Mouse (Mus musculus) liver, adult 2 months (tissue): ENCODE data around the gene Mocs3. TPM values are rescaled to one million over a fixed set of nuclear protein-coding genes. Genes with fewer than 3 reads are reported as not detected.

Experiments used
- DNase-seq: peaks from one replicate; pipeline ENCODE4 v3.0.0-alpha.2; 2011; ENCODE audit warnings: low read depth, low spot score; ENCODE audit errors: extremely low read depth
- H3K27ac ChIP-seq: fragments of 200-500 bp; replicated peaks from 2 replicates; pipeline ENCODE4 v1.5.1; 2012; ENCODE audit warnings: low read depth, mild to moderate bottlenecking, control low read depth, inconsistent platforms, low read length; ENCODE audit not compliant: insufficient read depth
- H3K27me3 ChIP-seq: fragments of 200-500 bp; 2 replicates; pipeline ENCODE4 v1.6.1; 2012; ENCODE audit warnings: mild to moderate bottlenecking, moderate library complexity, low read length, inconsistent platforms; ENCODE audit not compliant: control insufficient read depth, insufficient read depth
- H3K36me3 ChIP-seq: fragments of 200-500 bp; 2 replicates; pipeline ENCODE4 v1.6.1; 2012; ENCODE audit warnings: low read length, inconsistent platforms; ENCODE audit not compliant: control insufficient read depth, insufficient read depth
- H3K4me1 ChIP-seq: fragments of 200-500 bp; 2 replicates; pipeline ENCODE4 v1.6.1; 2011; ENCODE audit warnings: low read length; ENCODE audit not compliant: control insufficient read depth, insufficient read depth
- H3K4me3 ChIP-seq: fragments of 200-500 bp; 2 replicates; pipeline ENCODE4 v1.5.1; 2011; ENCODE audit warnings: low read depth, mild to moderate bottlenecking, control low read depth, low read length, moderate library complexity; ENCODE audit not compliant: insufficient read depth
- H3K79me2 ChIP-seq: fragments of 200-500 bp; 2 replicates; pipeline ENCODE4 v1.6.1; 2012; ENCODE audit warnings: inconsistent platforms, mild to moderate bottlenecking, low read length, moderate library complexity; ENCODE audit not compliant: control insufficient read depth, insufficient read depth
- H3K9ac ChIP-seq: fragments of 200-500 bp; 2 replicates; pipeline ENCODE4 v1.6.1; 2012; ENCODE audit warnings: low read depth, mild to moderate bottlenecking, control low read depth, inconsistent platforms, low read length
- CTCF ChIP-seq: fragments of 200-500 bp; IDR thresholded peaks from 2 replicates; pipeline ENCODE4 v1.5.1; 2011; ENCODE audit warnings: low read depth, low read length, control low read depth
- POLR2A ChIP-seq: fragments of 200-500 bp; IDR thresholded peaks from 2 replicates; pipeline ENCODE4 v1.6.1; 2011; ENCODE audit warnings: low read length, control low read depth; ENCODE audit not compliant: insufficient read depth; ENCODE audit errors: extremely low read depth
- WGBS: fragments of 180-500 bp; shearing (Covaris S2); methylation state at CpG from one replicate; pipeline ENCODE4 v1.1.7; 2018; 5-methylcytosine and 5-hydroxymethylcytosine counted together
- polyA plus RNA-seq: library from polyadenylated mRNA; depleted of rRNA; stranded (reverse); fragments of >200 nt; gene quantifications from 2 replicates; pipeline ENCODE4 v1.2.3, GENCODE M21; 2012
- total RNA-seq: library from RNA; depleted of rRNA; stranded (reverse); fragments of >200 nt; gene quantifications from 2 replicates; pipeline ENCODE4 v1.2.3, GENCODE M21; 2014

Gene Mocs3
- total and polyA plus RNA-seq, 2 experiments: 5.9 to 16.8 TPM

DNA sequence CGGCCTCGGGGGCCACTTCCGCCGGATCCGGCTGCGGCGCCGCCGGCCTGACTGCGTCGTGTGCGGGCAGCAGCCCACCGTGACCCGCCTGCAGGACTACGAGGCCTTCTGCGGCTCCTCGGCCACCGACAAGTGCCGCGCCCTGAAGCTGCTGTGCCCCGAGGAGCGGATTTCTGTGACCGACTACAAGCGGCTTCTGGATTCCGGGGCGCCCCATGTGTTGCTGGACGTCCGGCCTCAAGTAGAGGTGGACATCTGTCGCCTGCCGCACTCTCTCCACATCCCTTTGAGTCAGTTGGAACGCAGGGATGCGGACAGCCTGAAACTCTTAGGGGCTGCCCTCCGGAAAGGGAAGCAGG is 1.0 kb downstream of the Mocs3 start:
- Histone ChIP-seq H3K36me3 (peaks cover 6% of the 10 kb centered on the region; the same call in 1 of the 2 replicates), H3K27me3 (no peaks in the 10 kb centered on the region)
- 61% methylated on average over 33 of the region's 33 CpGs for WGBS

DNA sequence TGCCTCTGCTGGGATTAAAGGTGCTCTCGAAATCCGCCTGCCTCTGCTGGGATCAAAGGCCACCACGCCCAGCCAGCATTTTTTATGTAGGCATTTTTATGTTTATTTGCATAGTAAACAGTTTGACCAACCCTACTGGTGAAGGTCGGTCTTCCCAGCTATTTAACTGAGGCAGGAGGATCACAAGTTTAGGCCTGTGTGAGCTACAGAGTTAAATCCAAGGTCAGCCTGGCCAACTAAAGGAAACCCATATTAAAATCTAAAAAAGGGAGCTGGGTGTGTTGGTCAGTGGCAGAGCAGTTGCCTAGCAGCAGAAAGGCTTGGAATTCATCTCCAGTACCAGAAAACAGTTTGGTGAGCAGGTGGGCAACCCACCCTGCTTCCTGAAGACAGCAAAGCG is 2.9 kb downstream of the Mocs3 start:
- TF ChIP-seq POLR2A (no peak), CTCF (no peak)
- Histone ChIP-seq H3K4me1 (peaks cover 15% of the 10 kb centered on the region), H3K27me3 (no peaks in the 10 kb centered on the region), H3K79me2 (peaks cover 28% of the 10 kb centered on the region), H3K9ac (no peak overlapping the region), H3K4me3 (no peak overlapping the region), H3K27ac (no peak overlapping the region), H3K36me3 (no peaks in the 10 kb centered on the region)
- no peak for DNase-seq
- WGBS: 70% methylated on average over 5 of the region's 5 CpGs

More for the DNA sequence above, 1.0 kb downstream of the Mocs3 start:
- H3K27ac ChIP-seq: no peak overlapping the region
- peak overlapping the region; percentile 92 for H3K9ac ChIP-seq
- H3K4me3 ChIP-seq: peak overlapping the region; percentile 94
- H3K79me2 ChIP-seq: peaks cover 36% of the 10 kb centered on the region
- TF ChIP-seq POLR2A: no peak
- no peak for TF ChIP-seq CTCF
- H3K4me1 ChIP-seq: peaks cover 15% of the 10 kb centered on the region
- DNase-seq: no peak

DNA sequence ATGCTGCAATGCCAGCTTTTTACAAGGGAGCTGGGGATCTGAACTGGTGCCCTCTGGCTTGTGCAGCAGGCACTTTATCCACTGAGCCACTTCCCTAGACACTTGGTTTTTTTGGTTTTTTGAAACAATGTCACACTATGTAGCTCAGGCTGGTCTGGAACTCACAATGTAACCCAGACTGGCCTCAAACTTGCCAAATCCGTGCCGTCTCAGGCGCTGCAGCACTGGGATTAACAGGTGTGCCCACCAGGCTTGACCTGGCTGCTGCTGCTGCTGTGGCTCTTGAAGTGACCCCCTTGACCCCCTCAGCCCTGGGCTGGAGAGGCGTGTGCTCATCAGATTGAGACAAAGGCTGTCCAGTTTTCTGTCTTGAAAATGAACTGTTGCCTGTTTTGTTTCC is 7.9 kb downstream of the Mocs3 start:
- TF ChIP-seq POLR2A (no peak), CTCF (no peak)
- no peaks in the 10 kb centered on the region for H3K4me1 ChIP-seq
- WGBS: 88% methylated on average over 4 of the region's 4 CpGs
- no peaks in the 10 kb centered on the region for H3K79me2 ChIP-seq
- H3K36me3 ChIP-seq: no peaks in the 10 kb centered on the region
- no peak overlapping the region for H3K4me3 ChIP-seq
- no peak overlapping the region for H3K27ac ChIP-seq
- no peak overlapping the region for H3K9ac ChIP-seq
- H3K27me3 ChIP-seq: no peaks in the 10 kb centered on the region
- no peak for DNase-seq

DNA sequence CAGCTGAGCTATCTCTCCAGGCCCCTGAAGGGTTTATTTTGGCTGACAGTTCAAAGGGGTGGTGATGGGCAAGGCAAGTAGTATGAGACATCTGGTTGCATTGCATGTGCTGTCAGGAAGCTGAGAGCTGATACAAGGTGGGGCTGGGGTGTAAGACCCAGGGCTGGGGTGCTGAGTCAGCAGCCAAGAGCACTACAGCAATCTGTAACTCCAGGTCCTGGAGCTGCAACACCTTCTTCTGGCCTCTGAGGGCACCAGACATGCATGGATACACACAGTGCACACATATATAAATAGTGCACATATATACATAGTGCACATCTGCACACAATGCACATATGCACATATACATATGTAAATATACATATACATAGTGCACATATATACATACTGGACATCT is 12.4 kb downstream of the Mocs3 start:
- Histone ChIP-seq H3K79me2 (no peaks in the 10 kb centered on the region), H3K4me1 (no peaks in the 10 kb centered on the region), H3K27ac (no peak overlapping the region), H3K4me3 (no peak overlapping the region), H3K27me3 (no peaks in the 10 kb centered on the region), H3K36me3 (no peaks in the 10 kb centered on the region), H3K9ac (no peak overlapping the region)
- TF ChIP-seq POLR2A (no peak), CTCF (no peak)
- no peak for DNase-seq

DNA sequence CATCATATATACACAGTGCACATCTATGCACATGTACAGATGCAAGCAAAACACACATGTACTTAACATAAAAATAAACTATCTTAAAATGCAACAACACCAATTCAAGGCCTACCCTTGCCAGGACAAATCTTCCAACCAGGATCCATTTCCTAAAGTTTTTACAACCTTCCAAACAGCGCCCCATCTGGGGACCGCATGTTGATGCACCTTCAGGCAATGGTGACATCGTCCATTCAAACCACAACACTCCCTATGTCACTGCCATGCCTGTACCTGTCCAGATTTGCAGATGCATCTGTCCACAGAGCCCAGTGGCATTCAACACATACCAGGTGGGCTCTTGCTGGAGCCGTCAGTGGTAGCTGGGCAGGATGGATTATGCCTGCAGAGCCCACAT is 12.9 kb downstream of the Mocs3 start:
- Histone ChIP-seq H3K4me3 (no peak overlapping the region), H3K4me1 (no peaks in the 10 kb centered on the region), H3K79me2 (no peaks in the 10 kb centered on the region), H3K36me3 (no peaks in the 10 kb centered on the region), H3K9ac (no peak overlapping the region), H3K27ac (no peak overlapping the region), H3K27me3 (no peaks in the 10 kb centered on the region)
- WGBS: 80% methylated on average over 4 of the region's 4 CpGs
- TF ChIP-seq POLR2A: no peak
- TF ChIP-seq CTCF: no peak
- DNase-seq: no peak

DNA sequence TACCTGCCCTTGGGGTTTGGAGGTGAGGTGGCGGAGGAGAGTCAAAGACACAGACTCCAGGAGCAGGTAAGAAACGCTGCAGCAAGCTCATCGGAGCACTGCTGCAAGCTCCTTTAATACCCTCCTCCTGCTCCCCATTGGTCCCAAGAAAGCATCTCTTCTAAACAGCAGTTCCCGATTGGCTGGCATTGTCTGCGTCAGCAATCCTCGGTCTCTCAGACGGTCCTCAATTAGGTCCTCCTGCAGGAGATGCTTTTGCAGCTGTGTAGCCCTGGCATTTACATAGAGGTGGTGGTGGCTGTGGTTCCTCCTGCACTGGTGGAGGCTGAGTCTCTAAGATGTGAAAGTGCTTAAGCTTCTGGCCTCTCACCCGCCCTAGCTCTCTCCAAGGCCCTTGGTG is 15.1 kb downstream of the Mocs3 start:
- Histone ChIP-seq H3K27me3 (no peaks in the 10 kb centered on the region), H3K4me3 (no peak overlapping the region), H3K27ac (no peak overlapping the region), H3K79me2 (no peaks in the 10 kb centered on the region), H3K36me3 (no peaks in the 10 kb centered on the region), H3K9ac (no peak overlapping the region), H3K4me1 (no peaks in the 10 kb centered on the region)
- no peak for DNase-seq
- TF ChIP-seq CTCF (no peak), POLR2A (no peak)
- WGBS: 43% methylated on average over 8 of the region's 8 CpGs
